Mouse (Mus musculus) CD8-positive naive resting alpha-beta T cell, adult 57 days (primary cell): ENCODE measurements around the gene Ppp6r2. TPM values are rescaled to one million over a fixed set of nuclear protein-coding genes. Genes with fewer than 3 reads are reported as not detected.

Experiments
- total RNA-seq: library from RNA; stranded (reverse); gene quantifications from one replicate; pipeline ENCODE4 v1.2.4, GENCODE M21; 2023

Ppp6r2 gene
- 38.3 TPM for total RNA-seq

GRCm38 (mm10) chr15:89210915-89211715, at the start of gene Ppp6r2:
Gene Ppp6r2, plus strand, starts transcription at chr15:89211553.

GRCm38 (mm10) chr15:89180571-89181229, 30.7 kb upstream of the Ppp6r2 start, which contains the start of gene Plxnb2:
Gene Plxnb2, minus strand, starts transcription at chr15:89180788.

DNA sequence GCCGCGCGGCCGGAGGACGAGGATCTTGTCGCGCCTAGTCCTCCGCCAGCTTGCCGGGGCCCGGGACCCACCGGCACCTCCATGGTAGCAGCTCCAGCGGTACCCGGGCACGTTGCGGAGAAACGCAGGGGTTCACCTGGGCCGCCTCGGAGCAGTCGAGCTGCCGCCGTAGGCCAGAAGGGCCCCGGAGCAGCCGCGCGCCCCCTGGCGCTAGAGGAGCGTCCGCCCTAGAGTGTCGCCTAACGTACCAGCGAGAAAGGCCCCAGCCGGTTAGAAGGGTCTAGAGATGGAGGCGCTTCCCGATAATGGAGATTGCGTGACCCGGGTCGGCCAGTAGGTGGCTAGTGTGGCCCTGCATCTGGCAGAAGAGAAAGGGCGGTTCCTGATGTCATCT, 15.0 kb upstream of the Ppp6r2 start, which contains the start of gene Dennd6b:
Gene Dennd6b (minus strand): TSS at position 184 of the 394 bp plus-strand sequence.

GRCm38 (mm10) chr15:89315190-89315731, 103.9 kb downstream of the Ppp6r2 start, which contains the start of gene Sbf1:
Gene Sbf1, minus strand, starts transcription at chr15:89315311.

GRCm38 (mm10) chr15:89322670-89323522, 111.5 kb downstream of the Ppp6r2 start, which contains the start of gene Adm2:
Gene Adm2, plus strand, starts transcription at chr15:89322720.

DNA sequence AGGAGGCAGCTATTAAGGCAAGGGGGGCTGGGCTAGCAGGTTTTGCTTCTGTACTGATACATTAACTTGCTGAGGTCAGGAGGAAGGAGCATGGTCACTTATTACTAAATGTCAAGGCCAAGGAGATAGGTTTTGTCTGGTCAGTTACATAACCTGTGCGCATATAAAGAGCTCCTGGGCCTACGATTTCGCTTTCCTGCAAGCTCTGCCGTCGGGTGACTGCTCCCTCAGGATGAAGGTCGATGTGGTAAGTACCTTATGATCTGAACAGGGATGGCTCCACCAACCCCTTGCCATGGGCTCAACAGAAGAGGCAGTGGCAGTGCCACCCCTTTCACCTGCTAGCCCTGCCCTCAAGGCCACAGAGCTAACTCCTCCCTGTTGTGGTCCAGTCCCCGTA, 122.9 kb downstream of the Ppp6r2 start, which contains the start of gene Miox:
Gene Miox (plus strand): TSS at position 128 of the 400 bp plus-strand sequence.

Other genes starting within 250 kb of the Ppp6r2 start
- gene Mlc1, start 232.5 kb upstream of the Ppp6r2 start, total RNA-seq: not detected
- not detected for gene Mov10l1, start 228.6 kb upstream of the Ppp6r2 start, total RNA-seq
- gene Panx2, start 151.8 kb upstream of the Ppp6r2 start, total RNA-seq: not detected
- 39.5 TPM for gene Trabd, start 136.4 kb upstream of the Ppp6r2 start, total RNA-seq
- gene Selenoo, start 122.5 kb upstream of the Ppp6r2 start, total RNA-seq: 22.8 TPM
- gene Tubgcp6, start 88.4 kb upstream of the Ppp6r2 start, total RNA-seq: 33.7 TPM
- gene Hdac10, start 82.9 kb upstream of the Ppp6r2 start, total RNA-seq: 13.4 TPM
- gene Mapk12, start 70.8 kb upstream of the Ppp6r2 start, total RNA-seq: 0.37 TPM
- 7.1 TPM for gene Mapk11, start 61.9 kb upstream of the Ppp6r2 start, total RNA-seq
- 1.8 TPM for gene Plxnb2, start 30.8 kb upstream of the Ppp6r2 start, total RNA-seq
- gene Dennd6b, start 15.1 kb upstream of the Ppp6r2 start, total RNA-seq: 24.3 TPM
- 424 TPM for gene Sbf1, start 103.8 kb downstream of the Ppp6r2 start, total RNA-seq
- gene Adm2, start 111.2 kb downstream of the Ppp6r2 start, total RNA-seq: not detected
- not detected for gene Miox, start 122.8 kb downstream of the Ppp6r2 start, total RNA-seq
- 33.6 TPM for gene Lmf2, start 144.1 kb downstream of the Ppp6r2 start, total RNA-seq
- 117 TPM for gene Ncaph2, start 144.2 kb downstream of the Ppp6r2 start, total RNA-seq
- 17.8 TPM for gene Sco2, start 162.3 kb downstream of the Ppp6r2 start, total RNA-seq
- 0.49 TPM for gene Tymp, start 165.5 kb downstream of the Ppp6r2 start, total RNA-seq
- gene Odf3b, start 167.7 kb downstream of the Ppp6r2 start, total RNA-seq: not detected
- not detected for gene Klhdc7b, start 173.4 kb downstream of the Ppp6r2 start, total RNA-seq
- not detected for gene Syce3, start 198.9 kb downstream of the Ppp6r2 start, total RNA-seq
- 8.1 TPM for gene Cpt1b, start 214.3 kb downstream of the Ppp6r2 start, total RNA-seq
- gene C730034F03Rik, start 218.0 kb downstream of the Ppp6r2 start, total RNA-seq: 12.1 TPM
- not detected for gene Gm44502, start 218.1 kb downstream of the Ppp6r2 start, total RNA-seq
- gene Chkb, start 218.4 kb downstream of the Ppp6r2 start, total RNA-seq: 220 TPM
- gene Mapk8ip2, start 242.4 kb downstream of the Ppp6r2 start, total RNA-seq: not detected